Mouse (Mus musculus): ENCODE data around the gene Prm3.

GRCm38 (mm10) chr16:10827766-10828460 lies 37.2 kb upstream of the Prm3 start:
- no peak for TF ChIP-seq CTCF (IDR thresholded peaks at IDR 0.05; ENCODE audit: low read depth, low read length)
- TF ChIP-seq POLR2A (IDR thresholded peaks at IDR 0.05; ENCODE audit: borderline replicate concordance, low read depth, low read length): no peak
